Mouse (Mus musculus): ENCODE data around the gene Gm13693.
A peak's percentile ranks its signal among the peaks of the same experiment; 100 is the strongest.
"Not testable (repeated sequence)": the region's sequence is repeated elsewhere in the genome, so short reads cannot be mapped to it uniquely, and the experiment has no call there.

Gm13693 gene

GRCm38 (mm10) chr2:83961203-83961602, at the start of gene Gm13693:
Gm13693 (plus strand) TSS chr2:83961503.
- DNase-seq (ENCODE audit: low read depth) = not testable (repeated sequence)

GRCm38 (mm10) chr2:83929478-83930088, 31.7 kb upstream of the Gm13693 start:
- DNase-seq (ENCODE audit: low read depth) = peak; percentile 94

GRCm38 (mm10) chr2:83940931-83941361, 20.4 kb upstream of the Gm13693 start, which contains the start of gene Zswim2:
Zswim2 (minus strand) TSS chr2:83941228.
- DNase-seq (ENCODE audit: low read depth) = no peak

- peak; percentile 16 for DNase-seq (ENCODE audit: low read depth)
Observed at GRCm38 (mm10) chr2:83941378-83941777, 19.9 kb upstream of the Gm13693 start.

GRCm38 (mm10) chr2:83941792-83942191, 19.5 kb upstream of the Gm13693 start:
- DNase-seq (ENCODE audit: low read depth) = peak; percentile 75

GRCm38 (mm10) chr2:83955393-83955792, 5.9 kb upstream of the Gm13693 start, which contains the start of gene Gm13698:
Gm13698 (plus strand) TSS chr2:83955693.
- not testable (repeated sequence) for DNase-seq (ENCODE audit: low read depth)

GRCm38 (mm10) chr2:83967013-83967412, 5.7 kb downstream of the Gm13693 start, which contains the start of gene Gm13695:
Gm13695 (plus strand) TSS chr2:83967313.
- not testable (repeated sequence) for DNase-seq (ENCODE audit: low read depth)

GRCm38 (mm10) chr2:83972823-83973222, 11.5 kb downstream of the Gm13693 start, which contains the start of gene Gm13696:
Gm13696 (plus strand) TSS chr2:83973123.
- not testable (repeated sequence) for DNase-seq (ENCODE audit: low read depth)

GRCm38 (mm10) chr2:83978633-83979032, 17.3 kb downstream of the Gm13693 start, which contains the start of gene Gm13694:
Gm13694 (plus strand) TSS chr2:83978933.
- DNase-seq (ENCODE audit: low read depth) = not testable (repeated sequence)

- not testable (repeated sequence) for DNase-seq (ENCODE audit: low read depth)
Observed at GRCm38 (mm10) chr2:83984443-83984842, 23.1 kb downstream of the Gm13693 start, which contains the start of gene Gm13697. Gm13697 (plus strand) TSS chr2:83984743.

GRCm38 (mm10) chr2:83990253-83990652, 28.9 kb downstream of the Gm13693 start, which contains the start of gene Gm13691:
Gm13691 (plus strand) TSS chr2:83990553.
- not testable (repeated sequence) for DNase-seq (ENCODE audit: low read depth)

GRCm38 (mm10) chr2:83993639-83994255, 32.4 kb downstream of the Gm13693 start:
- peak; percentile 94 for DNase-seq (ENCODE audit: low read depth)

GRCm38 (mm10) chr2:83994526-83994925, 33.2 kb downstream of the Gm13693 start:
- not testable (repeated sequence) for DNase-seq (ENCODE audit: low read depth)

- no peak for DNase-seq (ENCODE audit: low read depth)
Observed at GRCm38 (mm10) chr2:84008913-84009312, 47.6 kb downstream of the Gm13693 start.

GRCm38 (mm10) chr2:84009818-84010217, 48.5 kb downstream of the Gm13693 start:
- DNase-seq (ENCODE audit: low read depth) = peak; percentile 85

Data from 416B (cell line).